Mouse (Mus musculus) kidney, adult 8-10 months (tissue): ENCODE results near the gene Wdsub1.
"Not testable (repeated sequence)": the region's sequence is repeated elsewhere in the genome, so short reads cannot be mapped to it uniquely, and the experiment has no call there.

Experiments used
- DNase-seq, 2 experiments: peaks; one replicate each; pipeline ENCODE4 v3.0.0; 2022

Gene Wdsub1

GRCm38 (mm10) chr2:59881831-59882741 lies at the start of gene Wdsub1:
Gene Wdsub1 (minus strand): TSS chr2:59882591.
- DNase-seq: peak; percentile 94 to 95

GRCm38 (mm10) chr2:59913610-59914009 lies 31.2 kb upstream of the Wdsub1 start:
- DNase-seq: no peak

GRCm38 (mm10) chr2:59908048-59908447 lies 25.7 kb upstream of the Wdsub1 start:
- DNase-seq: no peak

GRCm38 (mm10) chr2:59904007-59904406 lies 21.6 kb upstream of the Wdsub1 start:
- no peak for DNase-seq

- DNase-seq: no peak
These were observed 16.3 kb upstream of the Wdsub1 start for GRCm38 (mm10) chr2:59898666-59899065.

GRCm38 (mm10) chr2:59898105-59898504 lies 15.7 kb upstream of the Wdsub1 start:
- no peak for DNase-seq

GRCm38 (mm10) chr2:59896837-59897236 lies 14.4 kb upstream of the Wdsub1 start:
- no peak for DNase-seq

GRCm38 (mm10) chr2:59896400-59896799 lies 14.0 kb upstream of the Wdsub1 start:
- no peak for DNase-seq

- DNase-seq: no peak
These were observed 7.3 kb upstream of the Wdsub1 start for GRCm38 (mm10) chr2:59889699-59890098.

- no peak for DNase-seq
These were observed 421 bp upstream of the Wdsub1 start for GRCm38 (mm10) chr2:59882742-59883281.

- no peak for DNase-seq
These were observed 987 bp downstream of the Wdsub1 start for GRCm38 (mm10) chr2:59881404-59881803.

- peak in 1 of 2 experiments; percentile 10 for DNase-seq
These were observed 4.2 kb downstream of the Wdsub1 start for GRCm38 (mm10) chr2:59878221-59878620.

GRCm38 (mm10) chr2:59877335-59877734 lies 5.1 kb downstream of the Wdsub1 start:
- no peak for DNase-seq

- DNase-seq: no peak
These were observed 5.9 kb downstream of the Wdsub1 start for GRCm38 (mm10) chr2:59876482-59876881.

- DNase-seq: no peak
These were observed 11.9 kb downstream of the Wdsub1 start for GRCm38 (mm10) chr2:59870526-59870925.

- DNase-seq: no peak
These were observed 19.8 kb downstream of the Wdsub1 start for GRCm38 (mm10) chr2:59862618-59863017.

GRCm38 (mm10) chr2:59854363-59854762 lies 28.0 kb downstream of the Wdsub1 start:
- no peak for DNase-seq

- DNase-seq: no peak
These were observed 28.8 kb downstream of the Wdsub1 start for GRCm38 (mm10) chr2:59853543-59853942.

- no peak for DNase-seq
These were observed 29.5 kb downstream of the Wdsub1 start for GRCm38 (mm10) chr2:59852916-59853315.

GRCm38 (mm10) chr2:59851885-59852284 lies 30.5 kb downstream of the Wdsub1 start:
- DNase-seq: not testable (repeated sequence)

GRCm38 (mm10) chr2:59843848-59844247 lies 38.5 kb downstream of the Wdsub1 start:
- no peak for DNase-seq

GRCm38 (mm10) chr2:59843156-59843555 lies 39.2 kb downstream of the Wdsub1 start:
- peak in 1 of 2 experiments; percentile 17 for DNase-seq

GRCm38 (mm10) chr2:59842556-59843008 lies 39.8 kb downstream of the Wdsub1 start:
- DNase-seq: no peak

GRCm38 (mm10) chr2:59841944-59842343 lies 40.4 kb downstream of the Wdsub1 start:
- DNase-seq: peak in 1 of 2 experiments; percentile 28
